Mouse (Mus musculus) right cerebral cortex, adult 18-20 months (tissue): ENCODE results near the gene Trmt112.
"Not testable (repeated sequence)": the region's sequence is repeated elsewhere in the genome, so short reads cannot be mapped to it uniquely, and the experiment has no call there.

ENCODE experiments used
- DNase-seq: peaks from one replicate; pipeline ENCODE4 v3.0.0; 2022; ENCODE audit warnings: mixed read lengths

Trmt112 gene

DNA sequence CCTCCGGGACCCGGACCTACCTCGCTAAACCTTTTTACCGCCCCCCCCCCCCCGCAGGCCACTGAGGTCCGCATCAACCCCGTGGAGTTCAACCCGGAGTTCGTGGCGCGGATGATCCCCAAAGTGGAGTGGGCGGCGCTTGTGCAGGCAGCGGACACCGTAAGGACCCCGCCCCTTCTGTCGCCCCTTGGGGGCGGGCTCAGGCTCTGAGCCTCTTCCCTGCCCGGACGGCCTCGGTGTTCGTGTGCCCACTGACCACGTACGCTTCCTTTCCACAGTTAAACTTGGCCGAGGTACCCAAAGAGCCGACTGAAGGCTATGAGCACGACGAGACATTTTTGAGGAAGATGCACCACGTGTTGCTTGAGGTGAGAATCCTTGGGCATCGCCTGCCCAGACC lies 808 bp downstream of the Trmt112 start:
- not testable (repeated sequence) for DNase-seq

DNA sequence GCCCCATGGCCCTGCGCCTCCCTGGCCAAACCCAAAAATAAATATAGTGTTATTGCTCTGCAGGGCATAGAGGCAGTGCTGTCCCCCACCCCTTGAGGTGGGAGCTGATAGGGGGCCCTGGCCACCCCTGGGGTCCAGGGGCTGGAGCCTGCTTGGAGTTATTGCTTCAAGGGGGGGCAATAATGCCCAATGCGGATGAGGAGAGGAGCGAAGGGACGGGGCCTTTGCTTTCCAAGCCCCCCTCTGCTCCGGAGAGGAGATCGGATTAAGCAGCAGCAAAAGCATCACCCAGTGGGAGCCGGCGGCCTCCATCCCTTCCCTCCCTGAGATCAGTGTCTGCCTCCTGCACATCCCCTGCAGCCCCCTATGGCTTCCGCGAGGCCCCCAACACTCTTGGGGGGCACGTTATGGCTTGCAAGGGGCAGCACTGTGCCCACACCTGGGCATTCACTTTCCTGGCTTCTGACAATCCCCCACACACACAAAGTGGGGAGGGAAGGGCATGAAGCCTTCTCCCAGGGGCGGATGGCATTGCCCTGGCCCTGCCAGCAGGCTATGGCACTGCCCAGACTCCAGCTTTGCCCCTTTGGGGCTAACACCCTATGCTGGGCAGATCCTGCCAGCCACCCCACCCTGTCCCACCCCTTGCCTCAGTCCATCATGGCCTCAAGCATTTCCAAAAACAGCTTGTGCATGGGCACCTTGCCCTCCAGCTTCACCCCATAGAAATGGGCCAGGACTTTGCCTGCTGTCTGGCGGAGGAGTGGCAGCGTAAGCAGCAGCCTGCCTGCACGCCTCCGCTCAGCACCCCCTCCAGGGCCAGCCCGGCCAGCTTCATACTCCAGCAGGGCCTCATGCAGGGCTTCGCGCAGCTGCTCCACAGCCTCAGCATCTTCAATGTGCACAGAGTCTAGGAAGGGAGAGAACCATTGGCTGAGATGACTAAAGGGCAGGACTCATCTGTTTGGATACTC lies 1.9 kb downstream of the Trmt112 start:
- DNase-seq, result no peak

DNA sequence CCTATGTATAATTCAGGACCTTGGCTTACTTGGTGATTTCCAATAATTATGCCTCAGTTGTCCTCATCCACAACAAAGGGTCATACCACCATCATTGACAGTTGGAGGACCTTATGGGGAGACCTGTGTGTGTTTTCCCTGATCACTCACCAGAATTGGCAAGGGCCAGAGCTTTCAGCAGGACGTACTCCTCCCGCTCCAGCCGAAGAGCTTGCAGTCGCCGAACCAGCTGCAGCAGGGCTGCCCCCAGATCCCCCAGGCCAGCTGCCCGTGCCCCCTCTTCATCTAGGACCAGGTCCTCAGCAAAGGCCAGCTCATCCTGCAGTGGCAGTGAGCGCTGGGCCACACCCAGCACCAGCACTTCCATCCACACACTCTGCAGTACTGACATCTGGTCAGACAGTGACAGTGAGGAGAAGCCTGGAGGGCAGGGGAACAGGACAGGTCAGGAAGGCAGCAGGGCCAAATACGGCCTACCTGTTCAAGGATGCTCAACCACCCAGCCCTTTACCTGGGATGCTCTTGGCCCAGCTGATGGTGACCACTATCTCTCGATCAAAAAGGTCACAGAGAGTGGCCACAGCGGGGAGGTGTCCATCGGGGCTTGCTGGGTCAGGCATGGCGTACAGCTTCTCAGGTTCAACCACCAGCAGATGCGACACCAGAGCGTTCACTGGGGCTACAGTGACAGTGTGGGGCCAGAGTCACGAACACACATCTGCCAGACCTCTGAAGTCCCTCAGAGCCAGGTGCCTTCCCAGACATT lies 2.9 kb downstream of the Trmt112 start:
- no peak for DNase-seq

DNA sequence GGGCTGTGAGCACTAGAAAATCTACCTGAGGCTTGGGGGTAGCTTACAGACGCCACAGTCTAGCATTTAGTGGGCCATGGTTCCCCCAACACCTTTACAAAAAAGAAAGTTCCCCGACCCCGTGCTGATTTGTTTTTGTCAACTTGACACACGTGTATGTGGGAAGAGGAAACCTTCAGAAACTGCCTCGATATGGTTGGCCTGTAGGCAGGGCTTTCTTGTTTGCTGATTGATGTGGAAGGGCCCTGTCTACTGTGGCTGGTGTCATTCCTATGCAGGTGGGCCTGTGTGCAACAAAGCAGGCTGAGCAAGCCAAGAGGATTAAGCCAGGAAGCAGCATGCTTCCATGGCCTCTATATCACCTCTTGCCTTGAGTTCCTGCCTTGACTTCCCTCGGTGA lies 3.5 kb downstream of the Trmt112 start:
- DNase-seq, result no peak

DNA sequence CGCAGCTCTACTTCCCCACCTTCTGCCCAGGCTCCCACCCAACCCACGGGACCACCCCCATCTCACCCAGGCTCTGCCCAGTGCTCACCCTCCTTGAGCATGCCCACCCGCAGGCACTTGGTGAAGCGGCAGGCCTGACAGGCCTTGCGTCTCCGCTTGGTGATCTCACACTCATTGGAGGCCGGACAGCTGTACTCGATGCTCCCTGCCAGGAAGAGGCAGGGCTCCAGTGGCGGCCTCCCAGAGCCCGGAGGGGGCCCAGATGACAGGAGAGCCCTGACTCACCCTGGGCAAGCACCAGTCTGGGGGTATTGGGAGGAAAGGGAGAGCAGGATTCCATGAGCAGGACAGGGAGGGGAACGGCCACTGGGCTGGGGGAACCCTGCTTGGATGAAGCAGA lies 4.5 kb downstream of the Trmt112 start:
- no peak for DNase-seq

DNA sequence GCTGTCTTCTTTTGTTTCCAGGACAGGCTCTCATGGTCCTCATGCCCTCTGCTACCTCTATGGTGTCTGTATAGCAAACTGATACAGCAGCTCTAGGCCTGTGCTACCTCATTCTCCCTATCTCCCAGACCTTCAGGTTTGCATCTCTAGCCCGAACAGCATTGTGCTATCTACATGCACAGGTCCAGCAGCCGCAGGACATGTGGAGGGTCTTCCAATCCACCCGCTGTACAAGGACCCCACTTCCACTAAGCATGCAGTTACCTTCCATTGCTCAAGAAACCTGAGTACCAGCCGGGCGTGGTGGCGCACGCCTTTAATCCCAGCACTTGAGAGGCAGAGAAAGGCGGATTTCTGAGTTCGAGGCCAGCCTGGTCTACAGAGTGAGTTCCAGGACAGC lies 5.0 kb downstream of the Trmt112 start:
- no peak for DNase-seq

DNA sequence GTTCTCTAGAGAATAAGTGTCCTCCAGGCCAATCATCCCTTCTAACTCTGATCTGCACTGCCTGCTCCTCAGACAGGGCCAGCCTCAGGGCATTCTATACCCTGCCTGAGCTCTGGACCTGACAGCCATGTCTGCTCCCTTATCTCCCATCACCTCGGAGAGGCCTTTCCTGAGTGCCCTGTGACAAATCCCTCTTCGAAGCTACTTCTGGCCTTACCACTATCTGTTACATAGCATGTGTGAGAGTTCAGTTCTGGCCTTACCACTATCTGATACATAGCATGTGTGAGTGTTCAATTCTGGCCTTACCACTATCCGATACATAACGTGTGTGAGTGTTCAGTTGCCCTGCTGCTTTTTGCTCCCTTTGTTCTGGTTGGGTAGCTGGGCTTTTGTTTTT lies 5.8 kb downstream of the Trmt112 start:
- DNase-seq, result no peak

DNA sequence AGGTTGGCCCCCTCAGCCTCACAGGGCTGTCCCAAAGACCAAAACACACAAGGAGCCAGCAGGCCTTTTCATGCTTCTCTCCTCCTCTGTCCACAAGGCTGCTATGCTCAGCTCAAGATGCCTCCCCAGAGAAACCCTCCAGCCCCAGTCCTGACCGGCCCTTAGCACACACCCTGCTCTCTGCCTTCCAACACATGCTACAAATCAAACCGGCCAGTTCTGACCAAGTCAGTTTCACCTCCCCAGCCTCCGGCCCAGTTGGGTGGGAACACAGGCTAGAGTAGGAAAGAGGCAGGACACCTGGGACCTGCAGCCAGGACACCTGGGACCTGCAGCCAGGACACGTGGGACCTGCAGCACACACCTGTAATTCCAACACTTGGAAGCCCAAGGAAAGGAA lies 7.0 kb downstream of the Trmt112 start:
- no peak for DNase-seq

DNA sequence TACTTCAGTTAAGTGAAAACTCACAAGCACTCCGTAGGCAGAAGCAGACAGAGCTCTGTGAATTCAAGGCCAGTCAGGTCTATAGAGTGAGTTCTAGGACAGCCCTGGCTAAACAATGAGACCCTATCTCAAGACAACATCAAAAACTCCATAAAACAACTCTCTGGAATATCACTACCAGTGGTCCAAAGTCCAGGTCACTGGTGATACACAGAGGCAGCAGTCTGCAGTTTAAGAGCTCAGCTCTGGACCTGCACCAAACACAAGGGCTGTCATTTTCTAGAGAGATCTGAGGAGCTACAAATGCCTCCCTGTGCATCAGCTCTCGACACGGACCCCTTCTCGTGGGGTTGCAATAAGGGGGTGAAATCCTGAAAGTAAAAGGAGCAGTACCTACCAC lies 8.8 kb downstream of the Trmt112 start:
- DNase-seq, result no peak

DNA sequence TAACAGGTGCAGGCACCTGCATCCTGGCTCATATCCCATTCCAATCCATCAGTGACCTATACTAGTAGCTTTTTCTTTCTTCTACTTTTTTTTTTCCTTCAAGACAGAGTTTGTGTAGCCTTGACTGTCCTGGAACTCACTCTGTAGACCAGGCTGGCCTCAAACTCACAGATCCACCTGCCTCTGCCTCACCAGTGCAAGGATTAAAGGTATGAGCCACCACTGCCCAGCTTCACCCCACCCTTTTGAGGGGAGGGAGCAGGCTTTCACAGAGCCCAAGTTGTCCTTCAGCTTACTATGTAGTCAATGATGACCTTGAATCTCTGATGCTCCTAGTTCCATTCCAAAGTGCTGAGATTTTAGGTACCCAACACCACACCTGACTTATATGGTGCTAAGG lies 9.9 kb downstream of the Trmt112 start:
- DNase-seq, result no peak

DNA sequence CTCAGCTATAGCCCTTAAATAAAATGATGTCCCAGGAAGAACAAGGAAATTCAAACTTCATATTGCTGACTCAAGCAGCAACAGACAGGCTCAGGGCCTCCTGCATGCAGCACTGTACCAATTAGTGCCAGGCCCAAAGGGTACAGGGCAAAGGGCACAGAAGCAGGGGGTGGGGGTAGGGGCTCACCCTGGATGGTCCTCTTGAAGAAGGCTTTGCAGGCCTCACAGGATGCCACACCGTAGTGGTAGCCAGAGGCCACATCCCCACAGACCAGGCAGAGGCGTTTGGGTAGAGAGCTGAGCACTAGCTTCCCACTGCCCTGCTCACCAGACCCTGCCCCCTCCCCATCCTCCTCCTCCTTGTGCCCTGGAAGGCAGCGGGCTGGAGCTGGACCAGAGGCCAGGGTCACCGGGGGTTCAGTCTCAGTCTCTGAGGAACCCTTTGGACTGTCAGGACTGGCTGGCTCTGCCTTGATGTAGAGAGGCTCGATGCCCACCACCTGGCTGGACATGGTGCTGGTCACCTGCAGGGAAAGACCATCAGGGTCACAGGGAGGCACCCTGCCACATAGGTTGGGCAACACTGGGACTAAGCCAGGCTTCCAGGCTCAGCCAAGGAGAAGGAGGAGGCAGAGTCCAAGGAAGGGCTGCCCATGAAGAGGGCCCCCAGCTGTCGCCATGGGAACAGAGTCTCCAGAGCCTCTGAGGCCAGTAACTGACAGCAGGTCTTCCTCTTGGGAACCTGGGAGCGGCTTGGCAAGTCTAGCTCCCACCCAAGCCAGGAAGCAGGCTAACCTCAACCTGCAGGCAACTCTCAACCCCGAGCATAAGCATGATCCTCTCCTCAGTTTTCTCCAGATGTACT lies 10.6 kb downstream of the Trmt112 start:
- no peak for DNase-seq

DNA sequence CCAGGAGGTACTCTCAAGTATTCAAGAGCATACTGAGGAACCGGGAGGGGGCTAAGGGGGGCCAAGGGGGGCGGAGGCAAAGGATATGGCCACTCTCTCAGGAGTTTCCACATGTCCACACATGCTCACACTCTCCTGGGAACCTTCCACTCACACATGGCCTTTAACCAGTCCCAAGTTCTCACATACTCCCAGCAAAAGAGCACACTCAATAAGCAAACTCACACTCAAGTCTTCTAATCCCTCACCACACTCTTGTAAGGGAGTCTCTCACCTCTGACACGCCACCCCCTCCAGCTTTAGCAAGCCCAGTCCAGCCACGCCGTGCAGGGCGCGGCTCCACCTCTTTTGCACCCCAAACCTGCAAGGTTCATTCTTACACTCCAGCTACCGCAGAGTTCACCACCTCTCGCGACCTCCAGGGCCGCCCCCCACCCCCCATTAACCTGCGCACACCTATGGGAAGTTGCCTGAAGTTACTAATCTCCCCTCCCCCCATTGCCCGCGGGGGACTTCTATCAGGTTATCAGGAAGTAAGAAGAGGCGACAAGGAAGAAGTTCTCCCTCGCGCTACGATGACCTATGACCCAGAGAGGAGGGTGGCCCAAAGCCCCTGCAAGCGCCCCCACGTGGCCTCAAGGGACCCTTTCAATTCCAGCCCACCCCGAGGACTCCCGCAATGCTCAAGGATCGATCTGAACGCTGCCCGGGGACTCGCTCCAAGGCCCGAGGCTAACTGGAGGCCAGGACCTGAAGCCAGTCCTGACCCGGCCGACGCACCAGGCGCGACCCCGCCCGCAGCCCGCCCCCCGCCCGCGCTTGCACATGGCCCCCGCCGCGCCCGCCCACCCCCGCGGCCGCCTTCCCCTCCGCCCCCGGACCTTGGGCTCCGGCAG lies 11.5 kb downstream of the Trmt112 start:
- no peak for DNase-seq

DNA sequence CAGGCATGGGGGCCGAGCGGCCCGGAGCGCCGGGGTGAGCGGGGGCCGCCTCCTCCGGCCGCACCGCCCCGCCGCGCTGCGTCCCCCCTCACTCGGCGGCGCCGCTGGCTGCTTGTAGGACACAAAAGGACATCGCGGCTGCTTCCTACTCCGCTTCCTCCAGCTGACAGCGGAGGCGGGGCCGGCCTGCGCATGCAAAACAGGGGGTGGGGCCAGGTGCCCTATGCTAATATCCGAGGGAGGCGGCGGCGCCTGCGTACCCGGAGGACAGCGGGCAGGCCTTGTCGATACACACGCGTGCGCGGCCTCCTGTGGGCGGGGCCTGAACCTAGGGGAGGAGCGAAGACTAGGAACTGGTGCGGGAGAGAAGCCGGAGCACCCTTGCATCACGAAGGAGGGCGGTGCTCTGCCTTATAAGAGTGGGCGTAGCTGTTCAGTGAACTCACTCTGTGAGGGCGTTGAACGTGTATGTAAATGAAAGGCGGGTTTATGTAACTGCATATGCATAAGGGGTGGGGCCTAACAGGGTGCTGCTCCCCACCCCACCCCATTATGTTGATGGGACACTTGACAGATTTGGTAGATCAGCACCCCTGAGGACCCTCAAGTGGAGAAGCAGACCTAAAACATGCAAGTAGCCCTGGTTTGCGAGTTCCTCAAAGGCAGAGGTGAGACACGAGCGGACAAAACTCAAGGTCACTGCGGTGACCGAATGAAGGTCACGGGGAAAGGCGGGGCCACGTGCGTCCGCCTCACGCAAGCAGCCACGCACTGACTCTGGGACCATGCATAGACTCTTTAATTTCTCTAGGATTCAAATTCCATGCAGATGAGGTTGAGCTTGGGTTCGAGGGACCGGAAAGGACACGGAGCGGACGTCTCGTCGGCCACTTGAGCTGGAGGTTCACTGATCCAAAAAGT lies 12.4 kb downstream of the Trmt112 start, which contains the start of gene Esrra:
Gene Esrra, minus strand, starts transcription at position 167 of the 921 bp plus-strand sequence.
- DNase-seq, result peak; percentile 100

DNA sequence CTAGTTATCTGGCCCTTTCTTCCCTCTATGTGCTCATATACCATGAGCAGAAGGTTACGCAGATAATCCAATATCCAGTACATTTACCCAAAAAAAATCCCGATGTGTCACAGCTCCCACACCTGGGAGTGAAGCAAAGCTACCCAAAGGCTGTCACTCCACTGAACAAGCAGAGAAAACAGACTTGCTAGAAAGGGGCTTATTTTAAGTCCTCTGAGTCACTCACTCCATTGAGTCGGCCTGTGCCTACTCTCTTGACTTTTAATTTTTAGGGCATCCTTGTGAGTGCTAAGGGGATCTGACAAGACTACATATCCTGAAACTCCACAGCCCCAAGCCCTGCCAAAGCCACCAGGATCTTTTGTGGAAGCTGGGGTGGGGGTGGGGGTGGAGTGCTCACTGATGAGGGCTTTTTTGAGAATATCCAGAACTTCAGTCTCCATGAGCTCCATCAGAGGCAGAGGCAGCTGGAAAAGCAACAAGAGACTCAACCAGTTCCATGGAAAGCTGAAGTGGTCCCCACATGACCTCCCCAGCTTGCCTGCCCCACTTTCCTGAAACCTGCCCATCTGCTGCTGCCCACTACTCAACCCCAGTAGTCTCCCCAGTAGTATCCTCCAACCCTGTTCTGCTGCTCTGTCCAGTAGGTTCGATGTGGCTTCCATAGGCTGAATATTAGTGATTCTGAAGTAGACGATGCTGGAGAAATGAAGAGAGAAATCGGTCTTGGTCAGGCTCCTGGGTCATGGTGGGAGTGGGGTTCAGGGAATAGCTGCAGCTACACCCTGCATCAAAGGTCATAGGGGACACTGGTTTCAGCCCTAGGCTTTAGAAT lies 13.6 kb downstream of the Trmt112 start:
- DNase-seq, result no peak

DNA sequence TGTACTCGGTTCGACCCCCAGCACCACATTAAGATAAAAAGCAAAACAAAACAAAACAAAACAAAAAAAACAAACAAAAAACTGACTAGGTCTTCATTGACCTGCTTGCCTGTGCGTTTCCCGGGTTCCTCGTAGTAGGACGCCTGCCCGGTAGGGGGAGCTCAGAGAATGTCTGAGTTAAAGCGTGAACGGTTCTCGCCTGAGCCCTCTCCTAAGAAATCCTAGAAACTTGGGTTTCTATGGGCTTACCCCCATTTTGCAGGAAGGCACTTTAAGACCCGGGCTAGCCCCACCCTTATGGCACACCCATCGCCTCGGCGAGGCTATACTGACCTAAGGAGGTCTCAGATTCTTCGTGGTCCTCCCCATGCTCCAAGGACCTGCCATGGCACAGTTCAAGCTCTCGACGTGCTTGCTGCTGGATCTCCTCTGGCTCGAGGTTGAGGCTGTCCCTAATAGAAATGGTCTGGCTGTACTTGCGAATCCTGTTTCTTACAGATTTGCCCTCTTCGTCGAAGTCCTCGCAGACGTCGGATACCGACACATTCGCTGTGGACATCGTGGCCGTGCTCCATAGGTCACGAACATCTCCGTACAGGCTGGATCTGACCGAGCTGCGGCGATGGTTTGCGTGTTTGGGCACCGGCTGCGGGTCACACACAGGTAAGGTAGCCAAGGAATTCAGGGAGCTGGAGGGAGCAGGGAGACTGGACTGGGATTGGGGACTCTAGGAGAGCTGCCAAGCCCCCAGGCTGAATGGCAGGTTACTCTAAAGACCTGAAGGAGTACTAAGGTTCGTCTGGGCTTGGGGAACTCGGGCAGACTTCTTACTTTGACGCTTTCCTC lies 15.2 kb downstream of the Trmt112 start:
- DNase-seq, result peak; percentile 86

DNA sequence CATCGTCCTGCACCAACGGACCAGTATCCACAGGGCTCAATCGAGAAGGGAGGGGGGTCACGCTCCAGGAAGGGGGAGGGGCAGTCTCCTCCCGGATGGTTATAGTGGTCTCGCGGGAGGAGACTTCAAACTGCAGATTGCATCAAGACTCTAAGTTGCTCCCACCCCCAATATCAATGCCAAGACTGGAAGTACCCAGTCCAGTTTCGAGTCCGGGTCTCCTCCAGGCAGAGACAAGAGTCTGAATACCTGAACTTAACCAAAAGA lies 15.7 kb downstream of the Trmt112 start, which contains the start of gene Catsperz:
Gene Catsperz, minus strand, starts transcription at position 74 of the 267 bp plus-strand sequence.
- DNase-seq, result no peak

DNA sequence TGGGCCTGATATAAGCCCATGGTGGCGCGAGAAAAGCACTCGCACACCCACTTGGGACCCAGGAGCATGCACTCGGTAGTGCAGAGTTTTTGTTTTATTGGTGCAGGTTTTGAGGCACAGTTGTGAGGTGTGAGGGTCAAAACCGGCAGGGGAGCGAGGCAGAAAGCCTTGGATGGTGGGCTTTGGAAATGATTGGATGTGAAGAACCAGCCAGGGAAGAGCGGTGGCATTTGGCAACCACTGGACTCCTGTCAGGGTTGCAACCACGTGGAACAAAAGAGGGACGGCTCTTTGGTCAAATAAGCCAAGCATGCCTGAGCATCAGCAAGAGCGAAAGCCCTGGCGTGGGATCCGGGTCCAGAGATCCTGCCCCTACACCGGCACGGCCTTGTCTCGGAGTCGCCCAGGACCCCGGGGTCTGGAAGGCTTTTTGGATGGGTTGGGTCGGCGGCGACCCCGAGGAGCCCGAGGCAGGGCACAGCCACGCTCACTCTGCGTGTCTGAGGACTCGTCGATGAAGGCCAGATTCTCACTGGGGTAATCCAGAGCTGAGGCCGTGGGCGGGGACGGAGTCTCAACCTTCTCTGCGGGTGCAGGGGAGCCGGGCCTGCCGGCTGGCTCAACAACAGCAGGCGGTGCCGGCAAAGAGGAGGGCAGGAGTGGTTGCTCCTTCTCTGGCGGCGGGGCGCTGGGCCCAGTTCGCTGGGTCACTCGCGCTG lies 16.3 kb downstream of the Trmt112 start:
- no peak for DNase-seq

DNA sequence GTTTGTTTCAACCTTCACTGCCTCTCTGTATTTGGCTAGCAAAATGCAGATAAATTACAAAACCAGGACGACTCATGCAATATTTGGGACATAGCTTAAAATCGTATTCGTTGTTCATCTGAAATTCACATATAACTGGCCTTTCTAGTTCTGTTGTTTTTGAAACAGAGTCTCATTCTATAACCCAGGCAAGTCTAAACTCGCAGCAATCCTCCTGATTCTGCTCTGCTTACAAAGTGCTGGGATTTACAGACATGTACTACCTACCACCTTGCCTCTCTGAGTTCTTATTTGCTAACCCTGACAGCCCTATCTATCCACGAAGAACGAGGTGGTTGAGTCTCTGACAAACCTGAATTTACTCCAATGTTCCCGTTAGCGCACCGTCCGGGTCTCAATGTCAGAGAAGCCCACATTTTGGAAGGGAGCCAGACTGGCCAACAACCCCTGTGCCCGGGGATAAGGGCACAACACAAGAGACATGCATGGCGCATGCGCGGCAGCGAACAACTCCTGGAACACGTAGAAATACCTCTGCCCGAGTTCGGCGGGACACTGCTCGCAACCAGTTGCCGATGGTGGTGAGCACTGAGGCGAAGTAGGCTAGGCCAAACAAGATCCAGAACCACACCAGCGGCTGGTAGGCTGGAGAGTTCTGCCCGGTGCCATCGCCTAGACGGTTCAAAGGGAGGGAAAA lies 17.2 kb downstream of the Trmt112 start:
- no peak for DNase-seq
